Mouse (Mus musculus) cerebellum, adult 9-11 months (tissue): ENCODE measurements around the gene Mum1.

Experiments
- DNase-seq: peaks from one replicate; pipeline ENCODE4 v3.0.0; 2022

Mum1 gene

GRCm38 (mm10) chr10:80252493-80253274 is 26.4 kb downstream of the Mum1 start:
- DNase-seq, result peak; percentile 41

GRCm38 (mm10) chr10:80253551-80253950 is 27.3 kb downstream of the Mum1 start:
- DNase-seq, result no peak

GRCm38 (mm10) chr10:80254331-80255297 is 28.4 kb downstream of the Mum1 start:
- DNase-seq, result no peak

GRCm38 (mm10) chr10:80255881-80256535 is 29.8 kb downstream of the Mum1 start:
- DNase-seq, result peak; percentile 72

- DNase-seq, result peak; percentile 63
Measured at GRCm38 (mm10) chr10:80257936-80258335, 31.7 kb downstream of the Mum1 start.

GRCm38 (mm10) chr10:80258752-80259462 is 32.7 kb downstream of the Mum1 start:
- peak; percentile 70 for DNase-seq

- DNase-seq, result no peak
Measured at GRCm38 (mm10) chr10:80259463-80259805, 33.2 kb downstream of the Mum1 start.

GRCm38 (mm10) chr10:80259861-80260641 is 33.8 kb downstream of the Mum1 start:
- peak; percentile 87 for DNase-seq

- peak; percentile 93 for DNase-seq
Measured at GRCm38 (mm10) chr10:80260642-80261584, 34.7 kb downstream of the Mum1 start, which contains the start of the genes Gamt and Dazap1. TSS of gene Gamt (minus strand) at chr10:80261012. TSS of gene Dazap1 (plus strand) at chr10:80261486.

GRCm38 (mm10) chr10:80261585-80261968 is 35.3 kb downstream of the Mum1 start:
- peak; percentile 95 for DNase-seq

GRCm38 (mm10) chr10:80262169-80262568 is 35.9 kb downstream of the Mum1 start:
- peak; percentile 59 for DNase-seq

- DNase-seq, result peak; percentile 65
Measured at GRCm38 (mm10) chr10:80262776-80263365, 36.6 kb downstream of the Mum1 start.

GRCm38 (mm10) chr10:80264341-80265148 is 38.3 kb downstream of the Mum1 start:
- peak; percentile 100 for DNase-seq

GRCm38 (mm10) chr10:80265149-80265486 is 38.9 kb downstream of the Mum1 start:
- DNase-seq, result no peak

- no peak for DNase-seq
Measured at GRCm38 (mm10) chr10:80270099-80270498, 43.9 kb downstream of the Mum1 start.

GRCm38 (mm10) chr10:80270734-80271181 is 44.5 kb downstream of the Mum1 start:
- peak; percentile 68 for DNase-seq

GRCm38 (mm10) chr10:80271186-80271843 is 45.1 kb downstream of the Mum1 start:
- DNase-seq, result no peak

GRCm38 (mm10) chr10:80271870-80272585 is 45.8 kb downstream of the Mum1 start:
- DNase-seq, result peak; percentile 34
